Mouse (Mus musculus) embryonic facial prominence, embryonic 14.5 days (tissue): ENCODE results near the gene Ldb2. TPM values are rescaled to one million over a fixed set of nuclear protein-coding genes. Genes with fewer than 3 reads are reported as not detected.
A peak's percentile ranks its signal among the peaks of the same experiment; 100 is the strongest.

ENCODE experiments used
- ATAC-seq: fragments of 200-750 bp; cut with Nextera tagmentation; 2 replicates; pipeline ENCODE4 v1.8.0; 2017; ENCODE audit warnings: low read depth, moderate number of reproducible peaks, moderate TSS enrichment
- DNase-seq: peaks from one replicate; pipeline ENCODE4 v3.0.0-alpha.2; 2015; ENCODE audit warnings: low spot score
- H3K27ac ChIP-seq: fragments of 300-500 bp; sonication (generic); replicated peaks from 2 replicates; pipeline ENCODE4 v1.5.1; 2014; ENCODE audit warnings: low read depth, mild to moderate bottlenecking, low read length, moderate library complexity
- H3K27me3 ChIP-seq: fragments of 300-500 bp; sonication (generic); replicated peaks from 2 replicates; pipeline ENCODE4 v1.6.1; 2014; ENCODE audit warnings: low read length; ENCODE audit not compliant: control insufficient read depth, insufficient read depth
- H3K36me3 ChIP-seq: fragments of 300-500 bp; sonication (generic); 2 replicates; pipeline ENCODE4 v1.6.1; 2014; ENCODE audit warnings: low read length, mixed read lengths; ENCODE audit not compliant: control insufficient read depth, insufficient read depth
- H3K4me1 ChIP-seq: fragments of 300-500 bp; sonication (generic); 2 replicates; pipeline ENCODE4 v1.6.1; 2014; ENCODE audit warnings: antibody characterized with exemption, low read length; ENCODE audit not compliant: control insufficient read depth, insufficient read depth
- H3K4me2 ChIP-seq: fragments of 300-500 bp; sonication (generic); 2 replicates; pipeline ENCODE4 v1.6.1; 2014; ENCODE audit warnings: low read depth, mild to moderate bottlenecking, low read length, moderate library complexity, mixed read lengths
- H3K4me3 ChIP-seq: fragments of 300-500 bp; sonication (generic); 2 replicates; pipeline ENCODE4 v1.5.1; 2014; ENCODE audit warnings: low read depth, mild to moderate bottlenecking, low read length
- H3K9ac ChIP-seq: fragments of 300-500 bp; sonication (generic); 2 replicates; pipeline ENCODE4 v1.6.1; 2014; ENCODE audit warnings: low read depth, mild to moderate bottlenecking, low read length, moderate library complexity, mixed read lengths
- H3K9me3 ChIP-seq: fragments of 300-500 bp; sonication (generic); 2 replicates; pipeline ENCODE4 v1.6.1; 2016; ENCODE audit warnings: low read length; ENCODE audit not compliant: control insufficient read depth
- WGBS: fragments of 180-500 bp; shearing (Covaris S2); extraction: QIAGEN DNeasy Blood & Tissue Kit; methylation state at CpG from one replicate; pipeline ENCODE4 v1.1.7; 2014; 5-methylcytosine and 5-hydroxymethylcytosine counted together
- polyA plus RNA-seq: library from polyadenylated mRNA; unstranded; fragments of >200 nt; fragmentation: Nextera tagmentation; extraction: Ambion mirVana; gene quantifications from 2 replicates; pipeline ENCODE4 v1.2.1, GENCODE M21; 2014

Ldb2 gene
- polyA plus RNA-seq, 1 experiment from 2014 or later = 50.8 TPM

GRCm38 (mm10) chr5:44541748-44542147 is 257.7 kb downstream of the Ldb2 start:
- no peak overlapping the region for H3K4me3 ChIP-seq
- DNase-seq = no peak
- no peaks in the 10 kb centered on the region for H3K27me3 ChIP-seq
- H3K36me3 ChIP-seq = no peaks in the 10 kb centered on the region
- 86% methylated on average over 9 of the region's 9 CpGs for WGBS
- peaks cover 5% of the 10 kb centered on the region; the same call in 1 of the 2 replicates for H3K4me1 ChIP-seq
- no peak overlapping the region for H3K27ac ChIP-seq
- no peak overlapping the region for H3K9ac ChIP-seq
- ATAC-seq = no peak
- H3K9me3 ChIP-seq = no peaks in the 10 kb centered on the region
- no peak overlapping the region for H3K4me2 ChIP-seq

- peaks cover 5% of the 10 kb centered on the region; the same call in 1 of the 2 replicates for H3K4me1 ChIP-seq
- 52% methylated on average over 2 of the region's 2 CpGs for WGBS
Observed at GRCm38 (mm10) chr5:44538687-44539086, 260.8 kb downstream of the Ldb2 start.

GRCm38 (mm10) chr5:44538000-44538395 is 261.5 kb downstream of the Ldb2 start:
- DNase-seq (peak; percentile 92), ATAC-seq (peak; percentile 92)
- peaks cover 5% of the 10 kb centered on the region; the same call in 1 of the 2 replicates for H3K4me1 ChIP-seq
- H3K27ac ChIP-seq = no peak overlapping the region
- no peak overlapping the region for H3K9ac ChIP-seq
- no peaks in the 10 kb centered on the region for H3K9me3 ChIP-seq
- 0 out of 2 replicates have a peak, but pooled peaks cover 3% of the 10 kb centered on the region for H3K36me3 ChIP-seq
- H3K4me2 ChIP-seq = no peak overlapping the region
- H3K27me3 ChIP-seq = no peaks in the 10 kb centered on the region
- WGBS = 6% methylated on average over 5 of the region's 5 CpGs
- H3K4me3 ChIP-seq = no peak overlapping the region

More at GRCm38 (mm10) chr5:44538687-44539086, 260.8 kb downstream of the Ldb2 start:
- H3K27me3 ChIP-seq = no peaks in the 10 kb centered on the region
- H3K4me3 ChIP-seq = no peak overlapping the region
- no peak overlapping the region for H3K9ac ChIP-seq
- no peaks in the 10 kb centered on the region for H3K9me3 ChIP-seq
- ATAC-seq (no peak), DNase-seq (no peak)
- H3K27ac ChIP-seq = no peak overlapping the region
- H3K4me2 ChIP-seq = no peak overlapping the region
- H3K36me3 ChIP-seq = 0 out of 2 replicates have a peak, but pooled peaks cover 3% of the 10 kb centered on the region

- Histone ChIP-seq H3K27ac (peak overlapping the region; percentile 24), H3K4me3 (no peak overlapping the region), H3K4me1 (peaks cover 5% of the 10 kb centered on the region; the same call in 1 of the 2 replicates), H3K27me3 (no peaks in the 10 kb centered on the region), H3K9me3 (no peaks in the 10 kb centered on the region), H3K36me3 (0 out of 2 replicates have a peak, but pooled peaks cover 3% of the 10 kb centered on the region), H3K4me2 (no peak overlapping the region), H3K9ac (no peak overlapping the region)
- ATAC-seq = no peak
- no peak for DNase-seq
- 65% methylated on average over 5 of the region's 5 CpGs for WGBS
Observed at GRCm38 (mm10) chr5:44537316-44537999, 262.0 kb downstream of the Ldb2 start.

GRCm38 (mm10) chr5:44529466-44529865 is 270.0 kb downstream of the Ldb2 start:
- H3K4me1 ChIP-seq = no peaks in the 10 kb centered on the region
- peak; percentile 46 for DNase-seq
- no peak overlapping the region for H3K4me2 ChIP-seq
- H3K27ac ChIP-seq = no peak overlapping the region
- 0 out of 2 replicates have a peak, but pooled peaks cover 3% of the 10 kb centered on the region for H3K36me3 ChIP-seq
- no peaks in the 10 kb centered on the region for H3K9me3 ChIP-seq
- no peak overlapping the region for H3K9ac ChIP-seq
- ATAC-seq = no peak
- no peaks in the 10 kb centered on the region for H3K27me3 ChIP-seq
- 73% methylated on average over 3 of the region's 3 CpGs for WGBS
- no peak overlapping the region for H3K4me3 ChIP-seq

GRCm38 (mm10) chr5:44529001-44529400 is 270.5 kb downstream of the Ldb2 start:
- 77% methylated on average over 1 of the region's 1 CpGs for WGBS

GRCm38 (mm10) chr5:44505221-44505620 is 294.3 kb downstream of the Ldb2 start:
- Histone ChIP-seq H3K27ac (no peak overlapping the region), H3K4me1 (peaks cover 4% of the 10 kb centered on the region; the same call in 1 of the 2 replicates), H3K27me3 (no peaks in the 10 kb centered on the region), H3K9ac (no peak overlapping the region), H3K9me3 (no peaks in the 10 kb centered on the region), H3K4me2 (no peak overlapping the region), H3K4me3 (no peak overlapping the region), H3K36me3 (no peaks in the 10 kb centered on the region)
- DNase-seq (peak; percentile 7), ATAC-seq (no peak)
- WGBS = 80% methylated on average over 5 of the region's 5 CpGs

More at GRCm38 (mm10) chr5:44529001-44529400, 270.5 kb downstream of the Ldb2 start:
- DNase-seq = no peak
- H3K36me3 ChIP-seq = 0 out of 2 replicates have a peak, but pooled peaks cover under 1% of the 10 kb centered on the region
- H3K27ac ChIP-seq = no peak overlapping the region
- no peaks in the 10 kb centered on the region for H3K27me3 ChIP-seq
- H3K4me1 ChIP-seq = no peaks in the 10 kb centered on the region
- no peak overlapping the region for H3K4me3 ChIP-seq
- no peak overlapping the region for H3K4me2 ChIP-seq
- ATAC-seq = no peak
- H3K9me3 ChIP-seq = no peaks in the 10 kb centered on the region
- no peak overlapping the region for H3K9ac ChIP-seq

- Histone ChIP-seq H3K4me2 (no peak overlapping the region), H3K27me3 (no peaks in the 10 kb centered on the region), H3K9me3 (no peaks in the 10 kb centered on the region), H3K4me3 (no peak overlapping the region), H3K9ac (no peak overlapping the region), H3K4me1 (peaks cover 4% of the 10 kb centered on the region; the same call in 1 of the 2 replicates), H3K27ac (no peak overlapping the region), H3K36me3 (no peaks in the 10 kb centered on the region)
- WGBS = 57% methylated on average over 5 of the region's 5 CpGs
- peak; percentile 19 for DNase-seq
- ATAC-seq = no peak
Observed at GRCm38 (mm10) chr5:44504786-44505185, 294.7 kb downstream of the Ldb2 start.

GRCm38 (mm10) chr5:44498229-44498628 is 301.3 kb downstream of the Ldb2 start:
- DNase-seq (no peak), ATAC-seq (no peak)
- H3K4me1 ChIP-seq = no peaks in the 10 kb centered on the region
- no peak overlapping the region for H3K4me2 ChIP-seq
- no peaks in the 10 kb centered on the region for H3K9me3 ChIP-seq
- H3K9ac ChIP-seq = no peak overlapping the region
- H3K4me3 ChIP-seq = no peak overlapping the region
- H3K27me3 ChIP-seq = no peaks in the 10 kb centered on the region
- no peaks in the 10 kb centered on the region for H3K36me3 ChIP-seq
- no peak overlapping the region for H3K27ac ChIP-seq
- 94% methylated on average over 1 of the region's 1 CpGs for WGBS
